Mouse (Mus musculus) stomach, embryonic 16.5 days (tissue): ENCODE measurements at regions not wholly inside any gene's neighbourhood (a gene's known extent, or its start where the extent isn't known, plus 50 kb on each side); places are given as distances from the start of the nearest gene placed in this dataset.

Experiments used
- ATAC-seq: fragments of 200-750 bp; cut with Nextera tagmentation; 2 replicates; pipeline ENCODE4 v1.8.0; 2017; ENCODE audit warnings: moderate number of reproducible peaks, moderate TSS enrichment; ENCODE audit not compliant: insufficient read depth, low FRiP score
- H3K27ac ChIP-seq: fragments of 300-500 bp; sonication (generic); 2 replicates; pipeline ENCODE4 v1.5.1; 2014; ENCODE audit warnings: low read length
- H3K27me3 ChIP-seq: fragments of 300-500 bp; sonication (generic); 2 replicates; pipeline ENCODE4 v1.6.1; 2014; ENCODE audit warnings: low read length, control low read depth, mixed read lengths; ENCODE audit not compliant: control insufficient read depth, insufficient read depth
- H3K36me3 ChIP-seq: fragments of 300-500 bp; sonication (generic); 2 replicates; pipeline ENCODE4 v1.6.1; 2014; ENCODE audit warnings: low read length; ENCODE audit not compliant: control insufficient read depth, insufficient read depth
- H3K4me1 ChIP-seq: fragments of 300-500 bp; sonication (generic); 2 replicates; pipeline ENCODE4 v1.6.1; 2014; ENCODE audit warnings: low read length, control low read depth, mixed read lengths; ENCODE audit not compliant: control insufficient read depth, insufficient read depth
- H3K4me2 ChIP-seq: fragments of 300-500 bp; sonication (generic); 2 replicates; pipeline ENCODE4 v1.6.1; 2014; ENCODE audit warnings: low read depth, low read length, mixed read lengths
- H3K4me3 ChIP-seq: fragments of 300-500 bp; sonication (generic); replicated peaks from 2 replicates; pipeline ENCODE4 v1.5.1; 2014; ENCODE audit warnings: mild to moderate bottlenecking, low read length
- H3K9ac ChIP-seq: fragments of 300-500 bp; sonication (generic); 2 replicates; pipeline ENCODE4 v1.6.1; 2014; ENCODE audit warnings: low read length
- H3K9me3 ChIP-seq: fragments of 300-500 bp; sonication (generic); replicated peaks from 2 replicates; pipeline ENCODE4 v1.6.1; 2016; ENCODE audit warnings: low read length, control low read depth; ENCODE audit not compliant: control insufficient read depth
- WGBS: fragments of 180-500 bp; shearing (Covaris S2); extraction: QIAGEN DNeasy Blood & Tissue Kit; methylation state at CpG from one replicate; pipeline ENCODE4 v1.1.7; 2014; 5-methylcytosine and 5-hydroxymethylcytosine counted together

- no peak for ATAC-seq
- no peak overlapping the region for H3K9ac ChIP-seq
- no peaks in the 10 kb centered on the region for H3K4me1 ChIP-seq
- no peak overlapping the region for H3K4me3 ChIP-seq
- H3K27ac ChIP-seq, result no peak overlapping the region
- H3K36me3 ChIP-seq, result no peaks in the 10 kb centered on the region
- H3K9me3 ChIP-seq, result no peaks in the 10 kb centered on the region; the same call in 1 of the 2 replicates
- H3K27me3 ChIP-seq, result no peaks in the 10 kb centered on the region
- 57% methylated on average over 2 of the region's 2 CpGs for WGBS
- no peak overlapping the region for H3K4me2 ChIP-seq
Observed at GRCm38 (mm10) chr12:16210111-16210510, 393.4 kb upstream of the Trib2 start.

GRCm38 (mm10) chr12:16204941-16205340, 388.2 kb upstream of the Trib2 start:
- H3K9me3 ChIP-seq, result no peaks in the 10 kb centered on the region; the same call in 1 of the 2 replicates
- no peak for ATAC-seq
- WGBS, result 68% methylated on average over 4 of the region's 4 CpGs

GRCm38 (mm10) chr12:16196917-16197316, 380.2 kb upstream of the Trib2 start:
- no peak overlapping the region for H3K27ac ChIP-seq
- H3K4me3 ChIP-seq, result no peak overlapping the region
- 82% methylated on average over 2 of the region's 2 CpGs for WGBS
- ATAC-seq, result no peak
- H3K9me3 ChIP-seq, result no peaks in the 10 kb centered on the region
- no peaks in the 10 kb centered on the region for H3K27me3 ChIP-seq
- H3K4me2 ChIP-seq, result no peak overlapping the region
- no peak overlapping the region for H3K9ac ChIP-seq
- no peaks in the 10 kb centered on the region for H3K4me1 ChIP-seq
- no peaks in the 10 kb centered on the region for H3K36me3 ChIP-seq

More at GRCm38 (mm10) chr12:16204941-16205340, 388.2 kb upstream of the Trib2 start:
- H3K9ac ChIP-seq, result no peak overlapping the region
- no peak overlapping the region for H3K4me3 ChIP-seq
- H3K4me2 ChIP-seq, result no peak overlapping the region
- no peaks in the 10 kb centered on the region for H3K4me1 ChIP-seq
- H3K27me3 ChIP-seq, result no peaks in the 10 kb centered on the region
- H3K36me3 ChIP-seq, result no peaks in the 10 kb centered on the region
- H3K27ac ChIP-seq, result no peak overlapping the region

GRCm38 (mm10) chr12:16191803-16192389, 375.2 kb upstream of the Trib2 start:
- no peak overlapping the region for H3K4me2 ChIP-seq
- no peak overlapping the region for H3K9ac ChIP-seq
- no peaks in the 10 kb centered on the region for H3K36me3 ChIP-seq
- ATAC-seq, result no peak
- H3K9me3 ChIP-seq, result no peaks in the 10 kb centered on the region
- H3K27me3 ChIP-seq, result no peaks in the 10 kb centered on the region
- no peak overlapping the region for H3K27ac ChIP-seq
- no peaks in the 10 kb centered on the region for H3K4me1 ChIP-seq
- WGBS, result 72% methylated on average over 3 of the region's 3 CpGs
- H3K4me3 ChIP-seq, result no peak overlapping the region

- H3K4me1 ChIP-seq, result 0 out of 2 replicates have a peak, but pooled peaks cover 3% of the 10 kb centered on the region
- no peak overlapping the region for H3K4me3 ChIP-seq
- H3K4me2 ChIP-seq, result no peak overlapping the region
- H3K36me3 ChIP-seq, result no peaks in the 10 kb centered on the region
- no peaks in the 10 kb centered on the region for H3K9me3 ChIP-seq
- H3K27ac ChIP-seq, result no peak overlapping the region
- WGBS, result 38% methylated on average over 3 of the region's 3 CpGs
- H3K27me3 ChIP-seq, result no peaks in the 10 kb centered on the region
- no peak for ATAC-seq
- no peak overlapping the region for H3K9ac ChIP-seq
Observed at GRCm38 (mm10) chr12:16190706-16191105, 374.0 kb upstream of the Trib2 start.

- no peak overlapping the region for H3K4me2 ChIP-seq
- no peaks in the 10 kb centered on the region for H3K9me3 ChIP-seq
- no peak for ATAC-seq
- no peaks in the 10 kb centered on the region for H3K27me3 ChIP-seq
- H3K4me1 ChIP-seq, result peaks cover 6% of the 10 kb centered on the region; the same call in 1 of the 2 replicates
- H3K27ac ChIP-seq, result no peak overlapping the region
- H3K4me3 ChIP-seq, result no peak overlapping the region
- H3K36me3 ChIP-seq, result no peaks in the 10 kb centered on the region
- no peak overlapping the region for H3K9ac ChIP-seq
Observed at GRCm38 (mm10) chr12:16189441-16189840, 372.7 kb upstream of the Trib2 start.

GRCm38 (mm10) chr12:16185976-16186515, 369.3 kb upstream of the Trib2 start:
- no peaks in the 10 kb centered on the region for H3K27me3 ChIP-seq
- no peak for ATAC-seq
- H3K4me2 ChIP-seq, result peak overlapping the region; percentile 21; the same call in 1 of the 2 replicates
- 68% methylated on average over 12 of the region's 12 CpGs for WGBS
- no peak overlapping the region for H3K27ac ChIP-seq
- H3K9me3 ChIP-seq, result no peaks in the 10 kb centered on the region
- H3K36me3 ChIP-seq, result no peaks in the 10 kb centered on the region
- H3K4me1 ChIP-seq, result peaks cover 6% of the 10 kb centered on the region; the same call in 1 of the 2 replicates
- no peak overlapping the region for H3K9ac ChIP-seq
- no peak overlapping the region for H3K4me3 ChIP-seq

- Histone ChIP-seq H3K4me1 (peaks cover 6% of the 10 kb centered on the region; the same call in 1 of the 2 replicates), H3K27ac (no peak overlapping the region), H3K9ac (no peak overlapping the region), H3K4me3 (no peak overlapping the region), H3K4me2 (peak overlapping the region; percentile 21; the same call in 1 of the 2 replicates), H3K9me3 (no peaks in the 10 kb centered on the region), H3K27me3 (no peaks in the 10 kb centered on the region), H3K36me3 (no peaks in the 10 kb centered on the region)
- WGBS, result 42% methylated on average over 14 of the region's 14 CpGs
- no peak for ATAC-seq
Observed at GRCm38 (mm10) chr12:16185431-16185923, 368.8 kb upstream of the Trib2 start.

GRCm38 (mm10) chr12:16183055-16183454, 366.3 kb upstream of the Trib2 start:
- H3K9me3 ChIP-seq, result no peaks in the 10 kb centered on the region
- no peak overlapping the region for H3K4me3 ChIP-seq
- ATAC-seq, result no peak
- H3K27ac ChIP-seq, result no peak overlapping the region
- 44% methylated on average over 4 of the region's 4 CpGs for WGBS
- H3K4me2 ChIP-seq, result no peak overlapping the region
- no peak overlapping the region for H3K9ac ChIP-seq
- no peaks in the 10 kb centered on the region for H3K36me3 ChIP-seq
- H3K27me3 ChIP-seq, result no peaks in the 10 kb centered on the region
- H3K4me1 ChIP-seq, result peaks cover 6% of the 10 kb centered on the region; the same call in 1 of the 2 replicates
